Mouse (Mus musculus): ENCODE data around the gene S100a2. TPM values are rescaled to one million over a fixed set of nuclear protein-coding genes. Genes with fewer than 3 reads are reported as not detected.

The S100a2 gene
- polyA plus RNA-seq, 1 experiment from 2014 or later, result not detected

GRCm38 (mm10) chr3:90623435-90624071 is 33.5 kb downstream of the S100a2 start:
- H3K27ac ChIP-seq (replicated peaks), result peak overlapping the region; percentile 34
- WGBS, result 0% methylated on average over 2 of the region's 2 CpGs
- 0 out of 2 replicates have a peak, but pooled peaks have one; percentile 40 for ATAC-seq (ENCODE audit: low FRiP score, low read depth)

GRCm38 (mm10) chr3:90625496-90625895 is 35.4 kb downstream of the S100a2 start:
- WGBS, result 69% methylated on average over 5 of the region's 5 CpGs
- ATAC-seq (ENCODE audit: low FRiP score, low read depth), result no peak
- Histone ChIP-seq H3K4me1 (replicated peaks) (peaks cover 12% of the 10 kb centered on the region), H3K36me3 (no peaks in the 10 kb centered on the region), H3K4me3 (no peak overlapping the region), H3K27me3 (no peaks in the 10 kb centered on the region), H3K9ac (no peak overlapping the region), H3K9me3 (no peaks in the 10 kb centered on the region), H3K4me2 (no peak overlapping the region), H3K27ac (replicated peaks) (no peak overlapping the region)

More at GRCm38 (mm10) chr3:90623435-90624071, 33.5 kb downstream of the S100a2 start:
- Histone ChIP-seq H3K9me3 (no peaks in the 10 kb centered on the region), H3K4me1 (replicated peaks) (peaks cover 12% of the 10 kb centered on the region), H3K36me3 (no peaks in the 10 kb centered on the region), H3K9ac (no peak overlapping the region), H3K27me3 (no peaks in the 10 kb centered on the region), H3K4me3 (no peak overlapping the region), H3K4me2 (no peak overlapping the region)

DNA sequence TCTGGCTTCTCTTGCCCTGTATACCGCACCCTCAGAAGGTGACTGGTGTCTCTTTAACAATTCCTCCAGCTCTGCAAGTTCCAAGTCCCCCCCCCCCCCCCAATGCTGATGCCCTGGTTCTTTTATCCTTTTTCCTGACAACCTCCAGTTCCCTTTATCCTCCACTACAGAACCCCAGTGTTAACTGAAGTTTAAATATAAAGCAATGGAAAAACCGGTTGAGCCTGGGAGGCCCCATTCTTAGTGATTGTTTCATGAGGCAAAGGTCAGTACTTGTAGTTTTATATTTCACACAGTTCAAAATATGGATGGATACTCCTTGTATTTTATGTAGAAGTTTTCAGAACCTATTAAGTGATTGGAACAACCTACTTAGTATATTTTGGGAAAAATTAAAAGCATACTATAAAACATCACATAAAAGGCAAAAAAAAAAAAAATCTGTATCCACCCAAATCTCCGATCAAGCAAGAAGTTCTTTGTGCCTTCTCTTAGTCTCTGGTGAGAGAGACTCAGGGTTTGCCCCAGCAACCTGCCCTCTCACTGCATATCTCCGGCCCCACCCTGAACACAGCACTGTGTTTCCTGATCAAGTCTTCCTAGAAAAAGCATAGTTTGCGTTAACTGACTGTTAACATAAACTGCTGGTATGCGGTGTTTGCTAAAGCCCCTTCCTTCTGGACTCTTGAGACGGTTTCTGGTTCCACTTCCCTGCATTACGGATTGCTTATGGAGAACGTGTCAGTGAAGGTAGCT is 36.4 kb downstream of the S100a2 start:
- ATAC-seq (ENCODE audit: low FRiP score, low read depth), result no peak
- Histone ChIP-seq H3K9ac (no peak overlapping the region), H3K4me2 (no peak overlapping the region), H3K27ac (replicated peaks) (no peak overlapping the region), H3K27me3 (no peaks in the 10 kb centered on the region), H3K9me3 (no peaks in the 10 kb centered on the region), H3K36me3 (no peaks in the 10 kb centered on the region), H3K4me3 (no peak overlapping the region), H3K4me1 (replicated peaks) (peaks cover 12% of the 10 kb centered on the region)
- 77% methylated on average over 9 of the region's 9 CpGs for WGBS

GRCm38 (mm10) chr3:90627366-90627765 is 37.3 kb downstream of the S100a2 start:
- H3K9ac ChIP-seq, result no peak overlapping the region
- no peak overlapping the region for H3K27ac ChIP-seq (replicated peaks)
- peaks cover 12% of the 10 kb centered on the region for H3K4me1 ChIP-seq (replicated peaks)
- no peaks in the 10 kb centered on the region for H3K9me3 ChIP-seq
- no peak overlapping the region for H3K4me2 ChIP-seq
- no peaks in the 10 kb centered on the region for H3K36me3 ChIP-seq
- 97% methylated on average over 5 of the region's 5 CpGs for WGBS
- H3K27me3 ChIP-seq, result no peaks in the 10 kb centered on the region
- H3K4me3 ChIP-seq, result no peak overlapping the region
- no peak for ATAC-seq (ENCODE audit: low FRiP score, low read depth)

DNA sequence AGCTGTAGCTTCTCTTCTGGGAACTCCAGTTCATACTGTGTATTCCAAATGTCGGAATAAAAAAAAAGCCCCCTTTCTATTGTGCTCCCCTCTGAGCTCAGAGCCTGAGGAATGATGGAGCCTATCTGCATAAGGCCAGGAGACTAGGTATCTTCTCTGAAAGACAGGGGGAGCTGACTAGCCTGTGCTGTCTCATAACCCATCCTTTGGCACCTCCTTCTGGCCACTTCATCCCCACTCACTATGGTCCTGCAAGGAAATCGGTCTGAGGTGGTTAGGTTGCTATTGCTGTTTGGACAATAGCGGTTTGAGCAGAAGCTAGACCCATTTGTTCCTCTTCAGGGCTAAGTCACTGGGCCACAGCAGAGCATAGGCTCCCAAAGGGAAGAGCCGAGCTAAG is 37.8 kb downstream of the S100a2 start:
- peaks cover 12% of the 10 kb centered on the region for H3K4me1 ChIP-seq (replicated peaks)
- WGBS, result 69% methylated on average over 4 of the region's 4 CpGs
- H3K27me3 ChIP-seq, result no peaks in the 10 kb centered on the region
- no peaks in the 10 kb centered on the region for H3K36me3 ChIP-seq
- no peak overlapping the region for H3K4me2 ChIP-seq
- no peak overlapping the region for H3K4me3 ChIP-seq
- H3K9ac ChIP-seq, result no peak overlapping the region
- no peaks in the 10 kb centered on the region for H3K9me3 ChIP-seq
- ATAC-seq (ENCODE audit: low FRiP score, low read depth), result no peak
- no peak overlapping the region for H3K27ac ChIP-seq (replicated peaks)

GRCm38 (mm10) chr3:90629298-90629697 is 39.3 kb downstream of the S100a2 start:
- no peak for ATAC-seq (ENCODE audit: low FRiP score, low read depth)
- 87% methylated on average over 2 of the region's 2 CpGs for WGBS
- Histone ChIP-seq H3K36me3 (no peaks in the 10 kb centered on the region), H3K27ac (replicated peaks) (no peak overlapping the region), H3K4me1 (replicated peaks) (no peaks in the 10 kb centered on the region), H3K27me3 (no peaks in the 10 kb centered on the region), H3K4me3 (no peak overlapping the region), H3K9ac (no peak overlapping the region), H3K9me3 (no peaks in the 10 kb centered on the region), H3K4me2 (no peak overlapping the region)

- no peak for ATAC-seq (ENCODE audit: low FRiP score, low read depth)
Measured at GRCm38 (mm10) chr3:90631984-90632383, 41.9 kb downstream of the S100a2 start.

GRCm38 (mm10) chr3:90638511-90639275 is 48.6 kb downstream of the S100a2 start:
- WGBS, result 91% methylated on average over 1 of the region's 1 CpGs
- no peak overlapping the region for H3K4me2 ChIP-seq
- no peaks in the 10 kb centered on the region for H3K36me3 ChIP-seq
- H3K27me3 ChIP-seq, result no peaks in the 10 kb centered on the region
- no peak for ATAC-seq (ENCODE audit: low FRiP score, low read depth)
- no peak overlapping the region for H3K9ac ChIP-seq
- H3K9me3 ChIP-seq, result no peaks in the 10 kb centered on the region
- no peaks in the 10 kb centered on the region for H3K4me1 ChIP-seq (replicated peaks)
- no peak overlapping the region for H3K4me3 ChIP-seq
- no peak overlapping the region for H3K27ac ChIP-seq (replicated peaks)

More at GRCm38 (mm10) chr3:90631984-90632383, 41.9 kb downstream of the S100a2 start:
- no peaks in the 10 kb centered on the region for H3K4me1 ChIP-seq (replicated peaks)
- no peak overlapping the region for H3K27ac ChIP-seq (replicated peaks)
- no peak overlapping the region for H3K4me3 ChIP-seq
- WGBS, result 86% methylated on average over 2 of the region's 2 CpGs
- no peak overlapping the region for H3K9ac ChIP-seq
- no peaks in the 10 kb centered on the region for H3K9me3 ChIP-seq
- H3K27me3 ChIP-seq, result no peaks in the 10 kb centered on the region
- no peak overlapping the region for H3K4me2 ChIP-seq
- no peaks in the 10 kb centered on the region for H3K36me3 ChIP-seq

GRCm38 (mm10) chr3:90639511-90640154 is 49.6 kb downstream of the S100a2 start:
- 53% methylated on average over 7 of the region's 7 CpGs for WGBS
- Histone ChIP-seq H3K27ac (replicated peaks) (no peak overlapping the region), H3K27me3 (no peaks in the 10 kb centered on the region), H3K9me3 (no peaks in the 10 kb centered on the region), H3K9ac (no peak overlapping the region), H3K36me3 (no peaks in the 10 kb centered on the region), H3K4me1 (replicated peaks) (no peaks in the 10 kb centered on the region), H3K4me2 (no peak overlapping the region), H3K4me3 (no peak overlapping the region)
- ATAC-seq (ENCODE audit: low FRiP score, low read depth), result no peak

DNA sequence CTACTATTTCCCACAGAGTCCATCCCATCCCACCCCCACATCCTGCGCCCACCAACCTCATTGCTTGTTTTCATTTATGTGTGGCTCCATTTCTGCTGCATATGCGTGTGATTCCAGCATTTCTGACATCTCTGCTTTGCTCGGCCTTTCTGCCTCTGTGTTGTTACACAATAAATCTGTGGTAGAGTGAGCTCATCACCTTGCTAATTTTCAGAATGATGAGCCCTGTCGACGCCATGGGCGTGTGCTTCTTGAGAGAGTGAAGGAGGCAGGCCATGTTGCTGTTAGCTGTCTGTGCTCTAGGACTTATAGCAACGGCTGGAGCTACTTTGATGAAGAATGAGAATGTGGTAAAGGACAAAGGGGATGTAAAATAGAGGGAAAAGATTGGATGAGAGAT is 50.9 kb downstream of the S100a2 start:
- no peak for ATAC-seq (ENCODE audit: low FRiP score, low read depth)

More for the DNA sequence above, 50.9 kb downstream of the S100a2 start:
- H3K27ac ChIP-seq (replicated peaks), result no peak overlapping the region
- H3K4me3 ChIP-seq, result no peak overlapping the region
- H3K27me3 ChIP-seq, result no peaks in the 10 kb centered on the region
- H3K9me3 ChIP-seq, result no peaks in the 10 kb centered on the region
- H3K4me1 ChIP-seq (replicated peaks), result no peaks in the 10 kb centered on the region
- WGBS, result 86% methylated on average over 7 of the region's 7 CpGs
- no peak overlapping the region for H3K4me2 ChIP-seq
- H3K9ac ChIP-seq, result no peak overlapping the region
- no peaks in the 10 kb centered on the region for H3K36me3 ChIP-seq

Data from hindbrain, embryonic 15.5 days (tissue).